In the genomic region with DNA sequence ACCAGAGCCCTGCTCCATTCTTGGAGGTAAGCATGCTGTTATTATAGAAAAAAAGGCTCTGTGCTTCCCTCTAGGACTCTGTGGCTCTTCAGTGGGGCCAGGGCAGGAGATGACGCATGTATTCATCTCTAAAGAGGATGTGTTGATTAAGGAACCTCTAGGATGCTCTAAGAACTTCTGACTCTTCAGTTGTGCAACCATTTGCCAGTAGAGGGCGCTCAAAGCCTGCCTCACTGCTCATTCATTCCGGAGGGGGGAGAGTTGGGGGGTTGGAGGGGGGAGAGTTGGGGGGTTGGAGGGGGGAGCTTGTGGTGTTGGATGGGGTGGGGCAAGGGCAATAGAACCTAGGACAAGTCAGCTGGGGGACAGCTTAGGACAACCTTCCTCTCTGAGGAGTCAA, we compare ENCODE assay signal across 10 mouse cellular contexts. TPM values are rescaled to one million over a fixed set of nuclear protein-coding genes. Genes with fewer than 3 reads are reported as not detected.
DNase-seq lines count a peak whose midpoint lies in the region; ATAC-seq and TF ChIP-seq lines count a peak whose summit lies in the region.
"Had no signal": no experiment of that assay in that cellular context is flagged by ENCODE, and none has a peak within 500 bp of the region (broad histone marks: within the 10 kb centered on the region; RNA-seq: fewer than 3 reads in every experiment).

No protein-coding gene starts in this region.

- 0% methylated on average over 3 of the region's 3 CpGs for WGBS in heart, postnatal 0 days
- 5% methylated on average over 2 of the region's 3 CpGs for WGBS in hindbrain, postnatal 0 days

- H3K27me3 ChIP-seq in heart, postnatal 0 days (ENCODE audit: control insufficient read depth, insufficient read depth, low read length) = peaks cover 70% of the 10 kb centered on the region
- H3K27me3 ChIP-seq in testis, adult 2 months (ENCODE audit: control insufficient read depth, insufficient read depth, low read length) = no peaks in the 10 kb centered on the region
- H3K27me3 ChIP-seq in hindbrain, postnatal 0 days (ENCODE audit: insufficient read depth, low read length) = 0 out of 2 replicates have a peak, but pooled peaks cover 2% of the 10 kb centered on the region

- peaks cover 3% of the 10 kb centered on the region for H3K4me1 ChIP-seq in heart, postnatal 0 days (ENCODE audit: control insufficient read depth, insufficient read depth)
- H3K4me1 ChIP-seq in testis, adult 2 months (ENCODE audit: control insufficient read depth, insufficient read depth, low read length) = peaks cover 11% of the 10 kb centered on the region
- H3K4me1 ChIP-seq in hindbrain, postnatal 0 days (ENCODE audit: insufficient read depth, low read length) = peaks cover 4% of the 10 kb centered on the region; the same call in 1 of the 2 replicates

- no peaks in the 10 kb centered on the region for H3K36me3 ChIP-seq in heart, postnatal 0 days (replicated peaks; ENCODE audit: control insufficient read depth, insufficient read depth, low read length)
- no peaks in the 10 kb centered on the region for H3K36me3 ChIP-seq in testis, adult 2 months (ENCODE audit: control insufficient read depth, insufficient read depth, low read length)
- H3K36me3 ChIP-seq in hindbrain, postnatal 0 days (ENCODE audit: insufficient read depth, low read length) = no peaks in the 10 kb centered on the region
- H3K36me3 ChIP-seq: embryonic facial prominence, embryonic 12.5 days; limb, embryonic 15.5 days had no signal

- DNase-seq in heart, postnatal 0 days (ENCODE audit: low spot score) = no peak
- no peak for DNase-seq in heart, adult 8-10 months (ENCODE audit: low spot score)
- no peak for DNase-seq in testis, postnatal 14 days (ENCODE audit: low spot score)
- peak; percentile 42 for DNase-seq in c-Kit-positive CD71-positive TER-119-positive erythroid progenitor cells, embryonic 14.5 days (ENCODE audit: low spot score)
- DNase-seq in hindbrain, postnatal 0 days (ENCODE audit: low spot score) = peak; percentile 76
- DNase-seq in monocyte, adult 2 months (ENCODE audit: low read depth in 1 of 2, low spot score in 2 of 2) = peak; percentile 28 to 48
- DNase-seq in ovary, adult 18-20 months (ENCODE audit: low spot score) = no peak

- no peak for TF ChIP-seq POLR2A in testis, adult 2 months (IDR thresholded peaks at IDR 0.05; ENCODE audit: control insufficient read depth, low read depth, low read length)

- H3K4me3 ChIP-seq in heart, postnatal 0 days (ENCODE audit: low read depth, low read length) = no peak overlapping the region
- H3K4me3 ChIP-seq in testis, adult 2 months (ENCODE audit: control insufficient read depth, low read depth, low read length) = no peak overlapping the region
- no peak overlapping the region for H3K4me3 ChIP-seq in hindbrain, postnatal 0 days (ENCODE audit: low read length)
- H3K4me3 ChIP-seq: embryonic facial prominence, embryonic 12.5 days; limb, embryonic 15.5 days had no signal

- no peak overlapping the region for H3K4me2 ChIP-seq in heart, postnatal 0 days (ENCODE audit: low read depth, low read length)
- no peak overlapping the region for H3K4me2 ChIP-seq in hindbrain, postnatal 0 days (ENCODE audit: low read depth, low read length)
- H3K4me2 ChIP-seq: embryonic facial prominence, embryonic 12.5 days; limb, embryonic 15.5 days had no signal

- no peak for ATAC-seq in heart, postnatal 0 days (ENCODE audit: insufficient read depth, low read depth)
- peak; percentile 25; the same call in 1 of the 2 replicates for ATAC-seq in hindbrain, postnatal 0 days

- TF ChIP-seq EP300 in heart, postnatal 0 days (IDR thresholded peaks at IDR 0.05; ENCODE audit: low read depth) = no peak

- no peak overlapping the region for H3K27ac ChIP-seq in heart, postnatal 0 days (ENCODE audit: low read depth)
- H3K27ac ChIP-seq in testis, adult 2 months (ENCODE audit: control insufficient read depth, insufficient read depth, low read depth, low read length) = no peak overlapping the region
- no peak overlapping the region for H3K27ac ChIP-seq in hindbrain, postnatal 0 days
- H3K27ac ChIP-seq: embryonic facial prominence, embryonic 12.5 days; limb, embryonic 15.5 days had no signal

- H3K9ac ChIP-seq in heart, postnatal 0 days (replicated peaks; ENCODE audit: low read depth, low read length) = no peak overlapping the region
- no peak overlapping the region for H3K9ac ChIP-seq in hindbrain, postnatal 0 days (replicated peaks; ENCODE audit: low read length)
- H3K9ac ChIP-seq: embryonic facial prominence, embryonic 12.5 days; limb, embryonic 15.5 days had no signal

- H3K9me3 ChIP-seq in heart, postnatal 0 days (replicated peaks; ENCODE audit: control insufficient read depth, low read length) = no peaks in the 10 kb centered on the region
- H3K9me3 ChIP-seq in hindbrain, postnatal 0 days (ENCODE audit: low read length) = no peaks in the 10 kb centered on the region
- H3K9me3 ChIP-seq: embryonic facial prominence, embryonic 12.5 days; limb, embryonic 15.5 days had no signal

- peak; percentile 69 for TF ChIP-seq CTCF in heart, postnatal 0 days (IDR thresholded peaks at IDR 0.05; ENCODE audit: low read depth)
- peak; percentile 48; the same call in 1 of the 2 replicates for TF ChIP-seq CTCF in testis, adult 2 months (IDR thresholded peaks at IDR 0.05; ENCODE audit: control insufficient read depth, insufficient read depth, insufficient replicate concordance, low read depth, low read length)
- peak; percentile 76 for TF ChIP-seq CTCF in hindbrain, postnatal 0 days (IDR thresholded peaks at IDR 0.05; ENCODE audit: low read depth)

RNA-seq across cellular contexts. Expression of a gene that starts 52.9 kb away (rescaled TPM):
- total RNA-seq in heart, postnatal 0 days (2014; rRNA removed; ENCODE audit: low replicate concordance) = 0.73 TPM in 1 of 2 replicates, not detected in the other
- polyA plus RNA-seq in heart, postnatal 0 days (2015; fragmentation: Nextera tagmentation; extraction: Ambion mirVana) = 0.12 and 0.29 TPM in 2 replicates
- 10 to 100 TPM in 3 of 4 experiments, 1 to 10 TPM in 1; 8.3 to 16.7 (median 13.7) TPM for total RNA-seq in heart, adult 8-10 months (2022)
- 1.4 and 2.0 TPM in 2 replicates for polyA plus RNA-seq in testis, adult 2 months (2012; rRNA removed)
- total RNA-seq in hindbrain, postnatal 0 days (2014; rRNA removed) = 30.3 and 34.5 TPM in 2 replicates
- 3.4 and 4.6 TPM in 2 replicates for polyA plus RNA-seq in hindbrain, postnatal 0 days (2015; fragmentation: Nextera tagmentation; extraction: Ambion mirVana)

Comparison
In these comparisons a context has a peak if more than half of its experiments do, and no peak if none do; other contexts are left out.
1. DNase-seq: peak in c-Kit-positive CD71-positive TER-119-positive erythroid progenitor cells, embryonic 14.5 days (single experiment), hindbrain, postnatal 0 days (single experiment) and monocyte, adult 2 months (2 of 2); none in heart, postnatal 0 days (single experiment), heart, adult 8-10 months (single experiment), testis, postnatal 14 days (single experiment) and ovary, adult 18-20 months (single experiment).
2. Peak in every context shown above with its lines, with median percentiles within 50 percentile points of each other: CTCF ChIP-seq.